Mouse (Mus musculus) cerebellum, adult 11-12 months (tissue): ENCODE data around the gene Iqck.

Source experiments
- DNase-seq: peaks from one replicate; pipeline ENCODE4 v3.0.0; 2022

Iqck gene

GRCm38 (mm10) chr7:118953626-118954282 is 98.2 kb downstream of the Iqck start:
- no peak for DNase-seq

- DNase-seq = no peak
Observed at GRCm38 (mm10) chr7:118954968-118955367, 99.4 kb downstream of the Iqck start.

GRCm38 (mm10) chr7:118956616-118957246 is 101.2 kb downstream of the Iqck start:
- no peak for DNase-seq

- no peak for DNase-seq
Observed at GRCm38 (mm10) chr7:118959209-118959608, 103.7 kb downstream of the Iqck start.

GRCm38 (mm10) chr7:118964777-118965176 is 109.2 kb downstream of the Iqck start:
- no peak for DNase-seq

- DNase-seq = no peak
Observed at GRCm38 (mm10) chr7:118965198-118965597, 109.6 kb downstream of the Iqck start.

- DNase-seq = no peak
Observed at GRCm38 (mm10) chr7:118968870-118969269, 113.3 kb downstream of the Iqck start.

- no peak for DNase-seq
Observed at GRCm38 (mm10) chr7:118971499-118971898, 115.9 kb downstream of the Iqck start.

GRCm38 (mm10) chr7:118972306-118972705 is 116.8 kb downstream of the Iqck start:
- peak; percentile 46 for DNase-seq

GRCm38 (mm10) chr7:118973377-118973776 is 117.8 kb downstream of the Iqck start:
- DNase-seq = no peak

- DNase-seq = no peak
Observed at GRCm38 (mm10) chr7:118975837-118976236, 120.3 kb downstream of the Iqck start.

GRCm38 (mm10) chr7:118976414-118977166 is 121.0 kb downstream of the Iqck start:
- peak; percentile 65 for DNase-seq

GRCm38 (mm10) chr7:118977167-118977543 is 121.6 kb downstream of the Iqck start:
- no peak for DNase-seq

- no peak for DNase-seq
Observed at GRCm38 (mm10) chr7:118979121-118979520, 123.6 kb downstream of the Iqck start.

GRCm38 (mm10) chr7:118979708-118980107 is 124.2 kb downstream of the Iqck start:
- DNase-seq = peak; percentile 92

GRCm38 (mm10) chr7:118981346-118981745 is 125.8 kb downstream of the Iqck start:
- DNase-seq = peak; percentile 61

GRCm38 (mm10) chr7:118981831-118982230 is 126.3 kb downstream of the Iqck start:
- DNase-seq = no peak

GRCm38 (mm10) chr7:118982586-118982985 is 127.0 kb downstream of the Iqck start:
- no peak for DNase-seq

GRCm38 (mm10) chr7:118983961-118984360 is 128.4 kb downstream of the Iqck start:
- peak; percentile 95 for DNase-seq

GRCm38 (mm10) chr7:118985786-118986185 is 130.2 kb downstream of the Iqck start:
- DNase-seq = no peak

- DNase-seq = no peak
Observed at GRCm38 (mm10) chr7:118986369-118986768, 130.8 kb downstream of the Iqck start.

- no peak for DNase-seq
Observed at GRCm38 (mm10) chr7:118989275-118989856, 133.8 kb downstream of the Iqck start.

- DNase-seq = no peak
Observed at GRCm38 (mm10) chr7:118990282-118990681, 134.7 kb downstream of the Iqck start.
